Mouse (Mus musculus) effector memory CD4-positive, alpha-beta T cell, adult 5 months (primary cell): ENCODE measurements around the gene Acadvl. TPM values are rescaled to one million over a fixed set of nuclear protein-coding genes. Genes with fewer than 3 reads are reported as not detected.

Experiments used
- polyA plus RNA-seq: library from polyadenylated mRNA; unstranded; fragments of 100-300 nt; shearing (Covaris generic); gene quantifications from one replicate; pipeline ENCODE4 v1.2.1, GENCODE M21; 2017

Acadvl gene
- 83.6 TPM for polyA plus RNA-seq

GRCm38 (mm10) chr11:70014880-70015558 lies at the start of gene Acadvl:
Acadvl (minus strand) TSS chr11:70015411.

GRCm38 (mm10) chr11:70053898-70054570 lies 38.8 kb upstream of the Acadvl start, which contains the start of gene Asgr1:
Asgr1 (plus strand) TSS chr11:70054085.

GRCm38 (mm10) chr11:70016669-70017068 lies 1.5 kb upstream of the Acadvl start, which contains the start of gene Dlg4:
Dlg4 (plus strand) TSS chr11:70016942.

GRCm38 (mm10) chr11:70000396-70000898 lies 14.8 kb downstream of the Acadvl start, which contains the start of gene Dvl2:
Dvl2 (plus strand) TSS chr11:70000595.

GRCm38 (mm10) chr11:69995391-69995960 lies 19.7 kb downstream of the Acadvl start, which contains the start of gene Phf23:
Phf23 (plus strand) TSS chr11:69995777.

GRCm38 (mm10) chr11:69990850-69991691 lies 24.1 kb downstream of the Acadvl start, which contains the start of gene Gabarap:
Gabarap (plus strand) TSS chr11:69991143.

GRCm38 (mm10) chr11:69982225-69982624 lies 33.0 kb downstream of the Acadvl start, which contains the start of gene Elp5:
Elp5 (minus strand) TSS chr11:69982517.

GRCm38 (mm10) chr11:69981141-69981762 lies 34.0 kb downstream of the Acadvl start, which contains the start of gene Ctdnep1:
Ctdnep1 (plus strand) TSS chr11:69981156.

GRCm38 (mm10) chr11:69964650-69965270 lies 50.5 kb downstream of the Acadvl start, which contains the start of gene Cldn7:
Cldn7 (plus strand) TSS chr11:69964779.

Other genes with a start within 250 kb of the Acadvl start
- gene Zbtb4, start 249.5 kb downstream of the Acadvl start, polyA plus RNA-seq = 7.6 TPM
- gene Chrnb1, start 219.5 kb downstream of the Acadvl start, polyA plus RNA-seq = 1.4 TPM
- not detected for gene Fgf11, start 213.6 kb downstream of the Acadvl start, polyA plus RNA-seq
- not detected for gene Tmem102, start 209.8 kb downstream of the Acadvl start, polyA plus RNA-seq
- gene Gm39566, start 200.1 kb downstream of the Acadvl start, polyA plus RNA-seq = not detected
- not detected for gene Spem2, start 196.9 kb downstream of the Acadvl start, polyA plus RNA-seq
- gene Spem1, start 193.2 kb downstream of the Acadvl start, polyA plus RNA-seq = not detected
- gene Nlgn2, start 177.6 kb downstream of the Acadvl start, polyA plus RNA-seq = not detected
- 42.5 TPM for gene Tmem256, start 176.9 kb downstream of the Acadvl start, polyA plus RNA-seq
- gene Plscr3, start 169.0 kb downstream of the Acadvl start, polyA plus RNA-seq = 9.2 TPM
- not detected for gene Tnk1, start 156.7 kb downstream of the Acadvl start, polyA plus RNA-seq
- gene Tmem95, start 137.4 kb downstream of the Acadvl start, polyA plus RNA-seq = not detected
- gene Kctd11, start 134.0 kb downstream of the Acadvl start, polyA plus RNA-seq = 0.11 TPM
- gene Acap1, start 119.9 kb downstream of the Acadvl start, polyA plus RNA-seq = 462 TPM
- gene 2810408A11Rik, start 114.4 kb downstream of the Acadvl start, polyA plus RNA-seq = 0.80 TPM
- 5.4 TPM for gene Neurl4, start 114.3 kb downstream of the Acadvl start, polyA plus RNA-seq
- gene Gps2, start 101.5 kb downstream of the Acadvl start, polyA plus RNA-seq = 200 TPM
- 977 TPM for gene Eif5a, start 93.5 kb downstream of the Acadvl start, polyA plus RNA-seq
- gene Ybx2, start 79.6 kb downstream of the Acadvl start, polyA plus RNA-seq = not detected
- not detected for gene Slc2a4, start 67.2 kb downstream of the Acadvl start, polyA plus RNA-seq
- gene Cldn7, start 50.6 kb downstream of the Acadvl start, polyA plus RNA-seq = not detected
- 41.4 TPM for gene Ctdnep1, start 34.3 kb downstream of the Acadvl start, polyA plus RNA-seq
- gene Elp5, start 32.9 kb downstream of the Acadvl start, polyA plus RNA-seq = 50.5 TPM
- 366 TPM for gene Gabarap, start 24.3 kb downstream of the Acadvl start, polyA plus RNA-seq
- gene Phf23, start 19.6 kb downstream of the Acadvl start, polyA plus RNA-seq = 52.0 TPM
- 20.9 TPM for gene Dvl2, start 14.8 kb downstream of the Acadvl start, polyA plus RNA-seq
- gene Dlg4, start 1.5 kb upstream of the Acadvl start, polyA plus RNA-seq = 4.6 TPM
- gene Asgr1, start 38.7 kb upstream of the Acadvl start, polyA plus RNA-seq = not detected
- not detected for gene Asgr2, start 77.2 kb upstream of the Acadvl start, polyA plus RNA-seq
- gene Mgl2, start 114.9 kb upstream of the Acadvl start, polyA plus RNA-seq = not detected
- gene Clec10a, start 140.8 kb upstream of the Acadvl start, polyA plus RNA-seq = not detected
- 0.65 TPM for gene Slc16a11, start 197.3 kb upstream of the Acadvl start, polyA plus RNA-seq
- 1.4 TPM for gene Slc16a13, start 205.7 kb upstream of the Acadvl start, polyA plus RNA-seq
- gene Bcl6b, start 214.4 kb upstream of the Acadvl start, polyA plus RNA-seq = not detected
- 86.5 TPM for gene 0610010K14Rik, start 222.5 kb upstream of the Acadvl start, polyA plus RNA-seq
- gene Gm21988, start 224.4 kb upstream of the Acadvl start, polyA plus RNA-seq = 2.4 TPM
- 237 TPM for gene Rnasek, start 224.4 kb upstream of the Acadvl start, polyA plus RNA-seq
- not detected for gene Alox12, start 239.9 kb upstream of the Acadvl start, polyA plus RNA-seq